Mouse (Mus musculus): ENCODE data around the gene Prl2c1. TPM values are rescaled to one million over a fixed set of nuclear protein-coding genes. Genes with fewer than 3 reads are reported as not detected.
"Not testable (repeated sequence)": the region's sequence is repeated elsewhere in the genome, so short reads cannot be mapped to it uniquely, and the experiment has no call there.

Gene Prl2c1
- not detected in 2 replicates for polyA plus RNA-seq (2015; fragmentation: Nextera tagmentation; extraction: Ambion mirVana)

GRCm38 (mm10) chr13:27849042-27849441 is at the start of gene Prl2c1:
Gene Prl2c1 (plus strand): TSS chr13:27849342.
- no peak within 1 kb of the TSS for H3K4me3 ChIP-seq (ENCODE audit: low read length)
- no peak within 1 kb of the TSS for H3K4me2 ChIP-seq (ENCODE audit: low read length)
- no peaks in the 10 kb centered on the region for H3K9me3 ChIP-seq (ENCODE audit: control insufficient read depth, low read length)
- no peak within 1 kb of the TSS for H3K27ac ChIP-seq (ENCODE audit: low read depth, low read length)
- H3K36me3 ChIP-seq (ENCODE audit: control insufficient read depth, insufficient read depth, low read length) = no peaks in the 10 kb centered on the region
- H3K27me3 ChIP-seq (replicated peaks; ENCODE audit: control insufficient read depth, insufficient read depth, low read length) = no peaks in the 10 kb centered on the region
- no peak within 1 kb of the TSS for H3K9ac ChIP-seq (ENCODE audit: low read depth, low read length)
- H3K4me1 ChIP-seq (ENCODE audit: control insufficient read depth, insufficient read depth, low read depth, low read length) = no peaks in the 10 kb centered on the region
- ATAC-seq = no peak
- WGBS = 98% methylated on average over 3 of the region's 3 CpGs

- ATAC-seq = no peak
- no peaks in the 10 kb centered on the region for H3K27me3 ChIP-seq (replicated peaks; ENCODE audit: control insufficient read depth, insufficient read depth, low read length)
- no peak within 1 kb of the TSS for H3K9ac ChIP-seq (ENCODE audit: low read depth, low read length)
- H3K4me2 ChIP-seq (ENCODE audit: low read length) = no peak within 1 kb of the TSS
- H3K4me3 ChIP-seq (ENCODE audit: low read length) = no peak within 1 kb of the TSS
- H3K36me3 ChIP-seq (ENCODE audit: control insufficient read depth, insufficient read depth, low read length) = no peaks in the 10 kb centered on the region
- H3K4me1 ChIP-seq (ENCODE audit: control insufficient read depth, insufficient read depth, low read depth, low read length) = no peaks in the 10 kb centered on the region
- 81% methylated on average over 1 of the region's 1 CpGs for WGBS
- no peaks in the 10 kb centered on the region for H3K9me3 ChIP-seq (ENCODE audit: control insufficient read depth, low read length)
- H3K27ac ChIP-seq (ENCODE audit: low read depth, low read length) = no peak within 1 kb of the TSS
Observed at GRCm38 (mm10) chr13:27801354-27801753, 47.8 kb upstream of the Prl2c1 start, which contains the start of gene Prl2a1. Gene Prl2a1 (plus strand): TSS chr13:27801654.

- Histone ChIP-seq H3K4me3 (ENCODE audit: low read length) (no peak overlapping the region), H3K4me1 (ENCODE audit: control insufficient read depth, insufficient read depth, low read depth, low read length) (no peaks in the 10 kb centered on the region), H3K27me3 (replicated peaks; ENCODE audit: control insufficient read depth, insufficient read depth, low read length) (no peaks in the 10 kb centered on the region), H3K4me2 (ENCODE audit: low read length) (no peak overlapping the region), H3K27ac (ENCODE audit: low read depth, low read length) (no peak overlapping the region), H3K9me3 (ENCODE audit: control insufficient read depth, low read length) (no peaks in the 10 kb centered on the region), H3K36me3 (ENCODE audit: control insufficient read depth, insufficient read depth, low read length) (no peaks in the 10 kb centered on the region), H3K9ac (ENCODE audit: low read depth, low read length) (no peak overlapping the region)
- WGBS = 79% methylated on average over 1 of the region's 1 CpGs
- ATAC-seq = no peak
Observed at GRCm38 (mm10) chr13:27802765-27803164, 46.4 kb upstream of the Prl2c1 start.

- not testable (repeated sequence) for H3K27ac ChIP-seq (ENCODE audit: low read depth, low read length); H3K27me3 ChIP-seq (replicated peaks; ENCODE audit: control insufficient read depth, insufficient read depth, low read length); H3K4me3 ChIP-seq (ENCODE audit: low read length); H3K4me1 ChIP-seq (ENCODE audit: control insufficient read depth, insufficient read depth, low read depth, low read length); ATAC-seq; H3K4me2 ChIP-seq (ENCODE audit: low read length); H3K9ac ChIP-seq (ENCODE audit: low read depth, low read length); H3K9me3 ChIP-seq (ENCODE audit: control insufficient read depth, low read length); H3K36me3 ChIP-seq (ENCODE audit: control insufficient read depth, insufficient read depth, low read length)
- WGBS = 98% methylated on average over 2 of the region's 2 CpGs
Observed at GRCm38 (mm10) chr13:27904236-27904635, 55.1 kb downstream of the Prl2c1 start.

Other genes with a start within 250 kb of the Prl2c1 start
- gene Prl7b1, start 238.8 kb upstream of the Prl2c1 start, polyA plus RNA-seq (2015; fragmentation: Nextera tagmentation; extraction: Ambion mirVana) = not detected in 2 replicates
- gene Prl7a1, start 206.8 kb upstream of the Prl2c1 start, polyA plus RNA-seq (2015; fragmentation: Nextera tagmentation; extraction: Ambion mirVana) = not detected in 2 replicates
- gene Prl7a2, start 181.3 kb upstream of the Prl2c1 start, polyA plus RNA-seq (2015; fragmentation: Nextera tagmentation; extraction: Ambion mirVana) = not detected in 2 replicates
- not detected in 2 replicates for gene Prl7d1, start 132.6 kb upstream of the Prl2c1 start, polyA plus RNA-seq (2015; fragmentation: Nextera tagmentation; extraction: Ambion mirVana)
- gene Prl7c1, start 68.5 kb upstream of the Prl2c1 start, polyA plus RNA-seq (2015; fragmentation: Nextera tagmentation; extraction: Ambion mirVana) = not detected in 2 replicates
- gene Prl2a1, start 47.7 kb upstream of the Prl2c1 start, polyA plus RNA-seq (2015; fragmentation: Nextera tagmentation; extraction: Ambion mirVana) = not detected in 2 replicates
- gene Prl4a1, start 166.9 kb downstream of the Prl2c1 start, polyA plus RNA-seq (2015; fragmentation: Nextera tagmentation; extraction: Ambion mirVana) = not detected in 2 replicates